ENCODE assay signal across 13 mouse cellular contexts in the genomic region with DNA sequence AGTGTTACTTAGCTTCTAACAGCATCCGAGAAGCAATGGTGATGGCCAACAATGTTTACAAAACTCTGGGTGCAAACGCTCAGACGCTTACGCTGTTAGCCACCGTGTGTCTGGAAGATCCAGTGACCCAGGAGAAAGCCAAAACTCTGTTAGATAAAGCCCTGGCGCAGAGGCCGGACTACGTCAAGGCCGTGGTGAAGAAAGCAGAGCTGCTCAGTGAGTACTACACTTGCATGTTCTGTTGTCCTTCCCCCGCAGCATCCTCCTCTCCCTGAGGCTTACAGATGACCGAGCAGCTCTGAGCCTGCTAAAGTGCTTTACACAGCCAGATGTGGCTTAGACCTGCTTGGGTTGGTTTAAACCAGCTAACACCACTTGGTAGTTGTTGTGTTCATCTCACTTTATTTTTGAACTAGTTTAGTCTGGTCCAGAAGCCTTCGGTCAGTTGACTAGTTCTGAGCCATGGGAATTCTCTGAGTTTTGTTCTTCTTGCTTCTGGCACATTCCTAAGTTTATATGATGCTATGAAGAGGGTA. TPM values are rescaled to one million over a fixed set of nuclear protein-coding genes. Genes with fewer than 3 reads are reported as not detected.
DNase-seq lines count a peak whose midpoint lies in the region; ATAC-seq and TF ChIP-seq lines count a peak whose summit lies in the region.
"Had no signal": no experiment of that assay in that cellular context is flagged by ENCODE, and none has a peak within 500 bp of the region (broad histone marks: within the 10 kb centered on the region; RNA-seq: fewer than 3 reads in every experiment).

No protein-coding gene starts in this region.

- no peaks in the 10 kb centered on the region for H3K27me3 ChIP-seq in heart, adult 2 months (ENCODE audit: control insufficient read depth, insufficient read depth, low read length)
- no peaks in the 10 kb centered on the region for H3K27me3 ChIP-seq in heart, embryonic 10.5 days (ENCODE audit: insufficient read depth, poor library complexity, severe bottlenecking)
- no peaks in the 10 kb centered on the region for H3K27me3 ChIP-seq in forebrain, embryonic 15.5 days
- H3K27me3 ChIP-seq: CH12.LX had no signal

- TF ChIP-seq CTCF in heart, adult 2 months (IDR thresholded peaks at IDR 0.05) = no peak

- no peak overlapping the region for H3K4me2 ChIP-seq in forebrain, embryonic 15.5 days (replicated peaks)
- H3K4me2 ChIP-seq: hindbrain, embryonic 14.5 days had no signal

- H3K9me3 ChIP-seq in heart, embryonic 10.5 days = no peaks in the 10 kb centered on the region
- no peaks in the 10 kb centered on the region for H3K9me3 ChIP-seq in forebrain, embryonic 15.5 days

- H3K36me3 ChIP-seq in heart, adult 2 months (ENCODE audit: control insufficient read depth, insufficient read depth, low read length) = no peaks in the 10 kb centered on the region
- H3K36me3 ChIP-seq in heart, embryonic 10.5 days = peaks cover 100% of the 10 kb centered on the region
- peaks cover 96% of the 10 kb centered on the region for H3K36me3 ChIP-seq in forebrain, embryonic 15.5 days

- intact Hi-C loops in heart, adult 2 months (cut with DNase I) = no loop called here
- intact Hi-C loops in heart, postnatal 25 days (cut with DNase I) = no loop called here

- TF ChIP-seq POLR2A in heart, adult 2 months (IDR thresholded peaks at IDR 0.05; ENCODE audit: insufficient read depth, low read depth, low read length) = no peak

- DNase-seq in heart, adult 2 months = peak; percentile 60 to 66
- DNase-seq in heart, embryonic 10.5 days (ENCODE audit: low spot score) = no peak
- peak; percentile 61 for DNase-seq in ovary, postnatal 36 days (ENCODE audit: low spot score)
- no peak for DNase-seq in ovary, postnatal 10 days (ENCODE audit: low spot score)
- DNase-seq in heart, postnatal 25 days (ENCODE audit: low spot score) = peak; percentile 36
- no peak for DNase-seq in spleen, adult 18-20 months
- DNase-seq: cerebellum, postnatal 36 days; retina, postnatal 1 day; thymus, postnatal 25 days had no signal

- no peak overlapping the region; the same call in 1 of the 2 replicates for H3K4me3 ChIP-seq in heart, adult 2 months
- H3K4me3 ChIP-seq in heart, embryonic 10.5 days = no peak overlapping the region
- no peak overlapping the region for H3K4me3 ChIP-seq in forebrain, embryonic 15.5 days
- H3K4me3 ChIP-seq: erythroblast, embryonic 14.5 days had no signal

- 72% methylated on average over 12 of the region's 12 CpGs for WGBS in heart, adult 2 months
- 95% methylated on average over 12 of the region's 12 CpGs for WGBS in heart, embryonic 10.5 days
- WGBS in forebrain, embryonic 15.5 days = 97% methylated on average over 12 of the region's 12 CpGs

- TF ChIP-seq EP300 in heart, adult 2 months (IDR thresholded peaks at IDR 0.05; ENCODE audit: insufficient read depth, low read depth, low read length) = peak; percentile 62; the same call in 1 of the 2 replicates

- H3K9ac ChIP-seq in heart, adult 2 months (ENCODE audit: low read depth, low read length) = 0 out of 2 replicates have a peak overlapping the region, but pooled peaks have one; percentile 8
- no peak overlapping the region for H3K9ac ChIP-seq in forebrain, embryonic 15.5 days (replicated peaks)
- H3K9ac ChIP-seq: hindbrain, embryonic 14.5 days had no signal

- peaks cover 7% of the 10 kb centered on the region for H3K4me1 ChIP-seq in heart, adult 2 months (ENCODE audit: control insufficient read depth, insufficient read depth, low read length)
- H3K4me1 ChIP-seq in heart, embryonic 10.5 days = 0 out of 2 replicates have a peak, but pooled peaks cover 3% of the 10 kb centered on the region
- no peaks in the 10 kb centered on the region for H3K4me1 ChIP-seq in forebrain, embryonic 15.5 days

- no peak for ATAC-seq in forebrain, embryonic 15.5 days (replicated peaks)

- peak overlapping the region; percentile 76 for H3K27ac ChIP-seq in heart, adult 2 months
- no peak overlapping the region for H3K27ac ChIP-seq in heart, embryonic 10.5 days
- H3K27ac ChIP-seq in forebrain, embryonic 15.5 days (replicated peaks) = no peak overlapping the region
- H3K27ac ChIP-seq: hindbrain, embryonic 14.5 days had no signal

- no peaks in the 10 kb centered on the region for H3K79me2 ChIP-seq in heart, adult 2 months (replicated peaks; ENCODE audit: control insufficient read depth, insufficient read depth, low read length)

RNA-seq across cellular contexts. Expression of a gene that starts 18.7 kb away (rescaled TPM):
- 10 to 100 TPM; 25.9 to 27.1 TPM for total RNA-seq in heart, adult 2 months (2021)
- polyA plus RNA-seq in heart, adult 2 months (2012; rRNA removed) = 23.2 and 25.4 TPM in 2 replicates
- polyA plus RNA-seq in heart, embryonic 10.5 days (2016; fragmentation: Nextera tagmentation; extraction: Ambion mirVana) = 41.4 and 44.2 TPM in 2 replicates
- 10 to 100 TPM; 27.3 to 28.1 TPM for total RNA-seq in heart, postnatal 25 days (2021)
- polyA plus RNA-seq in forebrain, embryonic 15.5 days (2015; fragmentation: Nextera tagmentation; extraction: Ambion mirVana) = 53.3 and 54.2 TPM in 2 replicates

RNA-seq across cellular contexts. Expression of a gene that starts 48.5 kb away (rescaled TPM):
- 10 to 100 TPM; 91.5 to 98.7 TPM for total RNA-seq in heart, adult 2 months (2021)
- 89.6 and 97.1 TPM in 2 replicates for polyA plus RNA-seq in heart, adult 2 months (2012; rRNA removed)
- polyA plus RNA-seq in heart, embryonic 10.5 days (2016; fragmentation: Nextera tagmentation; extraction: Ambion mirVana) = 82.8 and 108 TPM in 2 replicates
- total RNA-seq in heart, postnatal 25 days (2021) = 10 to 100 TPM; 93.0 to 94.1 TPM
- polyA plus RNA-seq in forebrain, embryonic 15.5 days (2015; fragmentation: Nextera tagmentation; extraction: Ambion mirVana) = 165 and 193 TPM in 2 replicates

Comparison
In these comparisons a context has a peak if more than half of its experiments do, and no peak if none do; other contexts are left out.
1. DNase-seq: peak in heart, adult 2 months (2 of 2), ovary, postnatal 36 days (single experiment) and heart, postnatal 25 days (single experiment); none in heart, embryonic 10.5 days (single experiment), ovary, postnatal 10 days (single experiment) and spleen, adult 18-20 months (0 of 2).